Mouse (Mus musculus) G1E (cell line): ENCODE data around the gene Btaf1. TPM values are rescaled to one million over a fixed set of nuclear protein-coding genes. Genes with fewer than 3 reads are reported as not detected.
A peak's percentile ranks its signal among the peaks of the same experiment; 100 is the strongest.

Experiments
- ATAC-seq: 2 replicates; pipeline ENCODE4 v1.8.0; 2016; ENCODE audit warnings: mild to moderate bottlenecking; ENCODE audit not compliant: insufficient number of reproducible peaks, poor library complexity, low FRiP score, severe bottlenecking; ENCODE audit errors: extremely low read depth
- DNase-seq: peaks from one replicate; pipeline ENCODE4 v3.0.0; 2012; ENCODE audit warnings: low spot score
- H3K27me3 ChIP-seq: 2 replicates; pipeline ENCODE4 v1.6.1; 2012; ENCODE audit warnings: mild to moderate bottlenecking, low read length, inconsistent platforms; ENCODE audit not compliant: insufficient read depth
- H3K36me3 ChIP-seq: replicated peaks from 2 replicates; pipeline ENCODE3; 2012; ENCODE audit warnings: mild to moderate bottlenecking, inconsistent platforms
- H3K4me1 ChIP-seq: 2 replicates; pipeline ENCODE4 v1.6.1; 2012; ENCODE audit warnings: low read depth, low read length, inconsistent platforms, mixed read lengths; ENCODE audit not compliant: insufficient read depth
- H3K4me3 ChIP-seq: 2 replicates; pipeline ENCODE4 v1.5.1; 2012; ENCODE audit warnings: low read depth, mild to moderate bottlenecking, inconsistent platforms, low read length, moderate library complexity, mixed read lengths
- H3K9me3 ChIP-seq: replicated peaks from 2 replicates; pipeline ENCODE4 v1.6.1; 2012; ENCODE audit warnings: inconsistent platforms
- CTCF ChIP-seq: IDR thresholded peaks from 2 replicates; pipeline ENCODE4 v1.5.1; 2012; ENCODE audit warnings: low read depth, low read length, inconsistent platforms, mixed read lengths
- GATA1 ChIP-seq: IDR thresholded peaks from 2 replicates; pipeline ENCODE4 v1.6.1; 2012; ENCODE audit warnings: borderline replicate concordance, low read length, inconsistent platforms, mixed read lengths
- GATA2 ChIP-seq: IDR thresholded peaks from 2 replicates; pipeline ENCODE4 v1.6.1; 2012; ENCODE audit warnings: low read depth, low read length, inconsistent platforms, borderline replicate concordance
- POLR2AphosphoS5 ChIP-seq: IDR thresholded peaks from 2 replicates; pipeline ENCODE4 v1.6.1; 2012; ENCODE audit warnings: low read depth, low read length, inconsistent platforms; ENCODE audit not compliant: insufficient replicate concordance
- TAL1 ChIP-seq: conservative IDR thresholded peaks from 2 replicates; pipeline ENCODE4 v1.6.1; 2012; ENCODE audit warnings: low read depth, low read length, inconsistent platforms, mixed read lengths
- polyA plus RNA-seq: library from polyadenylated mRNA; stranded (reverse); fragments of >175 nt; gene quantifications from 2 replicates; pipeline ENCODE4 v1.2.3, GENCODE M21; 2012
- total RNA-seq, 2 experiments: library from RNA; stranded (forward) in 1 of 2; stranded (reverse) in 1 of 2; fragments of 200-1000 nt in 1 of 2; fragments of >200 nt in 1 of 2; fragmentation: Nextera tagmentation in 1 of 2; gene quantifications; 2 replicates each; pipeline ENCODE4 v1.2.3; 2014 to 2017

The Btaf1 gene
- total and polyA plus RNA-seq, 3 experiments: 6.4 to 192 (median 161) TPM

GRCm38 (mm10) chr19:36919466-36919865 lies 6.4 kb upstream of the Btaf1 start, which contains the start of gene Fgfbp3:
Gene Fgfbp3, minus strand, starts transcription at chr19:36919615.
- H3K9me3 ChIP-seq: no peaks in the 10 kb centered on the region
- peaks cover 14% of the 10 kb centered on the region; the same call in 1 of the 2 replicates for H3K27me3 ChIP-seq
- TF ChIP-seq GATA1 (no peak), POLR2AphosphoS5 (no peak), TAL1 (no peak), CTCF (no peak), GATA2 (no peak)
- H3K4me3 ChIP-seq: peak within 1 kb of the TSS; percentile 83
- peaks cover 33% of the 10 kb centered on the region for H3K4me1 ChIP-seq
- DNase-seq (peak; percentile 74), ATAC-seq (peak; percentile 62)
- peaks cover 14% of the 10 kb centered on the region for H3K36me3 ChIP-seq

GRCm38 (mm10) chr19:36922015-36922414 lies 3.9 kb upstream of the Btaf1 start:
- ATAC-seq: no peak
- DNase-seq: no peak

GRCm38 (mm10) chr19:36922936-36923335 lies 2.9 kb upstream of the Btaf1 start:
- Histone ChIP-seq H3K36me3 (peaks cover 10% of the 10 kb centered on the region), H3K27me3 (peaks cover 11% of the 10 kb centered on the region; the same call in 1 of the 2 replicates), H3K4me1 (peaks cover 32% of the 10 kb centered on the region), H3K4me3 (no peak overlapping the region), H3K9me3 (no peaks in the 10 kb centered on the region)
- DNase-seq: no peak
- ATAC-seq: no peak
- TF ChIP-seq TAL1 (no peak), POLR2AphosphoS5 (no peak), CTCF (no peak), GATA1 (no peak), GATA2 (no peak)

More at GRCm38 (mm10) chr19:36922015-36922414, 3.9 kb upstream of the Btaf1 start:
- no peak for TF ChIP-seq GATA1
- TF ChIP-seq GATA2: no peak
- no peak for TF ChIP-seq POLR2AphosphoS5
- Histone ChIP-seq H3K9me3 (no peaks in the 10 kb centered on the region), H3K27me3 (peaks cover 11% of the 10 kb centered on the region; the same call in 1 of the 2 replicates), H3K4me1 (peaks cover 34% of the 10 kb centered on the region), H3K36me3 (peaks cover 11% of the 10 kb centered on the region), H3K4me3 (no peak overlapping the region)

- H3K4me1 ChIP-seq: peaks cover 47% of the 10 kb centered on the region
Measured at GRCm38 (mm10) chr19:36926553-36927236, 816 bp downstream of the Btaf1 start.

GRCm38 (mm10) chr19:36927800-36928361 lies 2.0 kb downstream of the Btaf1 start:
- Histone ChIP-seq H3K4me1 (peaks cover 53% of the 10 kb centered on the region), H3K27me3 (no peaks in the 10 kb centered on the region), H3K36me3 (peaks cover 22% of the 10 kb centered on the region), H3K9me3 (no peaks in the 10 kb centered on the region), H3K4me3 (peak overlapping the region; percentile 89)
- no peak for DNase-seq
- no peak for TF ChIP-seq GATA2
- TF ChIP-seq GATA1: no peak
- TF ChIP-seq POLR2AphosphoS5: no peak
- no peak for TF ChIP-seq CTCF
- TF ChIP-seq TAL1: no peak
- no peak for ATAC-seq

More at GRCm38 (mm10) chr19:36926553-36927236, 816 bp downstream of the Btaf1 start:
- H3K36me3 ChIP-seq: peaks cover 22% of the 10 kb centered on the region
- DNase-seq: no peak
- 0 out of 2 replicates have a peak, but pooled peaks have one; percentile 11 for ATAC-seq
- no peaks in the 10 kb centered on the region for H3K27me3 ChIP-seq
- H3K9me3 ChIP-seq: no peaks in the 10 kb centered on the region
- peak overlapping the region; percentile 89 for H3K4me3 ChIP-seq
- TF ChIP-seq GATA2: no peak
- peak; percentile 60; the same call in 1 of the 2 replicates for TF ChIP-seq TAL1
- TF ChIP-seq GATA1: no peak

- Histone ChIP-seq H3K36me3 (peaks cover 16% of the 10 kb centered on the region), H3K9me3 (no peaks in the 10 kb centered on the region), H3K4me3 (peak overlapping the region; percentile 42; the same call in 1 of the 2 replicates), H3K4me1 (peaks cover 54% of the 10 kb centered on the region), H3K27me3 (no peaks in the 10 kb centered on the region)
- DNase-seq: no peak
- TF ChIP-seq GATA2: no peak
- TF ChIP-seq CTCF: no peak
- no peak for TF ChIP-seq GATA1
- TF ChIP-seq POLR2AphosphoS5: no peak
- no peak for TF ChIP-seq TAL1
- ATAC-seq: no peak
Measured at GRCm38 (mm10) chr19:36929816-36930215, 3.9 kb downstream of the Btaf1 start.

- H3K9me3 ChIP-seq: no peaks in the 10 kb centered on the region
- H3K36me3 ChIP-seq: peaks cover 29% of the 10 kb centered on the region
- H3K4me3 ChIP-seq: no peak overlapping the region
- ATAC-seq (peak; percentile 41), DNase-seq (peak; percentile 34)
- H3K4me1 ChIP-seq: peaks cover 68% of the 10 kb centered on the region
- H3K27me3 ChIP-seq: no peaks in the 10 kb centered on the region
- peak; percentile 80 for TF ChIP-seq TAL1
- no peak for TF ChIP-seq GATA1
Measured at GRCm38 (mm10) chr19:36932097-36932496, 6.2 kb downstream of the Btaf1 start.
